Mouse (Mus musculus) forebrain, embryonic 16.5 days (tissue): ENCODE results near the gene Adprhl2. TPM values are rescaled to one million over a fixed set of nuclear protein-coding genes. Genes with fewer than 3 reads are reported as not detected.

Experiments
- ATAC-seq: fragments of 200-750 bp; cut with Nextera tagmentation; 2 replicates; pipeline ENCODE4 v1.8.0; 2017; ENCODE audit warnings: mild to moderate bottlenecking, moderate library complexity
- H3K27ac ChIP-seq: fragments of 300-500 bp; sonication (generic); 2 replicates; pipeline ENCODE4 v1.5.1; 2014; ENCODE audit warnings: low read length, control low read depth
- H3K27me3 ChIP-seq: fragments of 300-500 bp; sonication (generic); replicated peaks from 2 replicates; pipeline ENCODE4 v1.6.1; 2014; ENCODE audit warnings: low read length; ENCODE audit not compliant: control insufficient read depth, insufficient read depth
- H3K36me3 ChIP-seq: fragments of 300-500 bp; sonication (generic); 2 replicates; pipeline ENCODE4 v1.6.1; 2014; ENCODE audit not compliant: control insufficient read depth, insufficient read depth
- H3K4me1 ChIP-seq: fragments of 300-500 bp; sonication (generic); replicated peaks from 2 replicates; pipeline ENCODE4 v1.6.1; 2014; ENCODE audit warnings: low read length; ENCODE audit not compliant: control insufficient read depth, insufficient read depth
- H3K4me2 ChIP-seq: fragments of 300-500 bp; sonication (generic); 2 replicates; pipeline ENCODE4 v1.6.1; 2014; ENCODE audit warnings: mild to moderate bottlenecking, low read length, control low read depth
- H3K4me3 ChIP-seq: fragments of 300-500 bp; sonication (generic); replicated peaks from 2 replicates; pipeline ENCODE4 v1.5.1; 2014; ENCODE audit warnings: mild to moderate bottlenecking, low read length, control low read depth
- H3K9ac ChIP-seq: fragments of 300-500 bp; sonication (generic); replicated peaks from 2 replicates; pipeline ENCODE4 v1.6.1; 2014; ENCODE audit warnings: low read depth, low read length, control low read depth
- H3K9me3 ChIP-seq: fragments of 300-500 bp; sonication (generic); 2 replicates; pipeline ENCODE4 v1.6.1; 2016; ENCODE audit warnings: low read length; ENCODE audit not compliant: control insufficient read depth
- WGBS: fragments of 180-500 bp; shearing (Covaris S2); extraction: QIAGEN DNeasy Blood & Tissue Kit; methylation state at CpG from one replicate; pipeline ENCODE4 v1.1.7; 2014; 5-methylcytosine and 5-hydroxymethylcytosine counted together
- polyA plus RNA-seq: library from polyadenylated mRNA; unstranded; fragments of >200 nt; fragmentation: Nextera tagmentation; extraction: Ambion mirVana; gene quantifications from 2 replicates; pipeline ENCODE4 v1.2.1, GENCODE M21; 2015

Gene Adprhl2
- polyA plus RNA-seq, 1 experiment from 2014 or later: 88.1 TPM

DNA sequence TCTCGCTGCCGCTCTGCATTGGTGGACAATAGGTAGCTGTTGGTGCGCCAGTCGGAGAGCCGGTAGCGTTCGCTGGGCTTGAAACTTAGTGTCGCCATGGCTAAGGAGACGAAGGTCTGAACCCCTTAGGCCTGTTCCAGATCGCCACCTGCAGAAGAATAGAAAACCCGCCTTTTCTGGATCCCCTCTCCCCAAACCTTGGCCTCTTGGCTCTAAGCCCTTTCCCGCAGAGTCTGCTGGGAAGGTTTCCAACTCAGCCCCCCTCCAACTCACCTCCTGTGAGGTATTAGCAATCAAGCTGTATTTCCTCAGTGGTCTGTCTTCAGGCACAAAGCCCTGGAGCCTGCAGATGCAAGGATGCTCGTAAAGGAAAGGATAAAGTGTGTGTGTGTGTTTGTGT is 3.4 kb upstream of the Adprhl2 start:
- Histone ChIP-seq H3K4me1 (peaks cover 22% of the 10 kb centered on the region), H3K9ac (peak overlapping the region; percentile 35), H3K4me3 (no peak overlapping the region), H3K4me2 (peak overlapping the region; percentile 27), H3K27ac (no peak overlapping the region), H3K36me3 (no peaks in the 10 kb centered on the region), H3K9me3 (no peaks in the 10 kb centered on the region), H3K27me3 (no peaks in the 10 kb centered on the region)
- WGBS: 15% methylated on average over 13 of the region's 13 CpGs
- ATAC-seq: no peak

- Histone ChIP-seq H3K4me1 (peaks cover 23% of the 10 kb centered on the region), H3K27ac (no peak overlapping the region), H3K4me3 (no peak overlapping the region), H3K27me3 (no peaks in the 10 kb centered on the region), H3K4me2 (no peak overlapping the region), H3K9ac (no peak overlapping the region), H3K9me3 (no peaks in the 10 kb centered on the region), H3K36me3 (peaks cover 3% of the 10 kb centered on the region)
- 97% methylated on average over 13 of the region's 13 CpGs for WGBS
- no peak for ATAC-seq
Measured at GRCm38 (mm10) chr4:126322646-126323045, 1.1 kb upstream of the Adprhl2 start.

DNA sequence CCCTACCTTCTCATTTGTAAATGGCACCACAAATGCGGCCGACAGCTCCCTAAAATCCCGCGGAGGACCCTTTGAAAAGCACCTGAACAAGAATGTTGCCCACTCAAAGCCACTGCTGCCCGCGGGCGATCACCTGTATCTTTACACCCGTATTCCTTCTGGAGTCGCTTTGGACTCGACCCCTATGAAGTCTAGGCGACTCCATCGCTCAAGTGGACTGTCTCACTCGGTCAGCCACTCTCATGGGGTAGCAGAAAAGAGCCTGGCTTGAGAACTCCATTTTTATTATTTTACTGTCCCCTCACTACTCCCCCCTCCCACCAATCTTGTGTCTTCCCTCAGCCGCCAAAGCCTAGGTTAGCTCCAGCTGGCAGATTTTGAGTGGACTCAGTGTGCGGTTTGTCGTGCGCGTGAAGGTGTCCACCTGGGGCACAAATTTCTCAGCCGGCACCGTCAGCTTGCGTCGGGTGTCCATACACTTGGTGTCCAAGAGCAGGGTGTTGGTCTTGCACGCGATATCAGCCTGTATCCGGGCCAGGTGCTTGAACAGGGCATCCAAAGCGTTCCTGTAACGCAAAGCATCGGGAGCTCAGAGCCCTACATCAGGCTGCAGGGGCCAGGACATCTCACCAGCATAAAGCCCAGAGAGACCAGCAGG is 480 bp upstream of the Adprhl2 start:
- 57% methylated on average over 28 of the region's 28 CpGs for WGBS
- H3K4me3 ChIP-seq: peak overlapping the region; percentile 90
- no peaks in the 10 kb centered on the region for H3K9me3 ChIP-seq
- H3K4me2 ChIP-seq: peak overlapping the region; percentile 44
- no peak overlapping the region for H3K27ac ChIP-seq
- peaks cover 23% of the 10 kb centered on the region for H3K4me1 ChIP-seq
- H3K36me3 ChIP-seq: peaks cover 8% of the 10 kb centered on the region
- peak overlapping the region; percentile 51 for H3K9ac ChIP-seq
- ATAC-seq: peak; percentile 29
- H3K27me3 ChIP-seq: no peaks in the 10 kb centered on the region

DNA sequence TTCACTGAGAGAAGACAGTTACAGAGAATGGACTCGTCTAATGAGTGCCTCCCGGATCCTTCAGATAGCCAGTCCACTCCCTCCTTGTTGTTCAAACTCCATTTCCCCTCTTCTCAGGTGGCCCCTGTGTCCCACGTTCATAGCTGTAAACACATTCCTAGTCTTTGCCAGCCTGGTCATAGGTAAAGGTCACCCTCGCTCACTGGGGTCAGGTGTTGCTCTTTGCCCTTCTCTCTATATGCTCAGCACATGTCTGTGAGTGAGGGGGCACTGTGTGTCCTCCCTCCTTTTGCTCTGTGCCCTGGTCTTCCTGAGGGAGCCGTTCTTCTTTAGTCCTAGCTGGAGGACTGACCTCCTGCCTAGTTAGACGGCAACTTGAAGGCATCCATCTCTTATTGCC is 1.7 kb downstream of the Adprhl2 start:
- H3K4me2 ChIP-seq: no peak overlapping the region
- ATAC-seq: no peak

GRCm38 (mm10) chr4:126316443-126317040 is 5.0 kb downstream of the Adprhl2 start:
- 89% methylated on average over 13 of the region's 13 CpGs for WGBS
- peaks cover 12% of the 10 kb centered on the region for H3K4me1 ChIP-seq

More for the DNA sequence above, 1.7 kb downstream of the Adprhl2 start:
- no peak overlapping the region for H3K27ac ChIP-seq
- peaks cover 20% of the 10 kb centered on the region for H3K36me3 ChIP-seq
- 96% methylated on average over 6 of the region's 6 CpGs for WGBS
- no peak overlapping the region for H3K4me3 ChIP-seq
- no peaks in the 10 kb centered on the region for H3K9me3 ChIP-seq
- no peak overlapping the region for H3K9ac ChIP-seq
- H3K4me1 ChIP-seq: peaks cover 15% of the 10 kb centered on the region
- no peaks in the 10 kb centered on the region for H3K27me3 ChIP-seq

DNA sequence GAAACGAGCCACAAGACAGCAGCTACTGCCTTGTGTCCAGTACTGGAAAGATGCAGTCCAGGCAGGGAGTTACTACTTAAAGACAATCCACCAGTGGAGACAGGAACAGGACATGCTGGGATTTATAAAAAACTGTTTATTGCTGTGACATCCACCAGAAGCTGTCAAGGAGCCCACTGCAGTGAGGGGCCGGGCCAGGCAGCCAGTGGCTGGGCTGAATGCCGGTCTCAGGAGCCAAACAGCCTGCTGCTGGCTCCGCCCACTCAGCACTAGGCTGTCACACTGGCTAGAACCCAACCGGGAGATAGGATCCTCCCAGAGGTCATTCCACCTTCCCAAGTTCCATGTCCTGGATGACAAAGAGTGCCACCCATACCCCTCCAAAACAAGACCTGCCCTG is 5.6 kb downstream of the Adprhl2 start:
- ATAC-seq: no peak
- Histone ChIP-seq H3K9ac (no peak overlapping the region), H3K4me3 (no peak overlapping the region), H3K9me3 (no peaks in the 10 kb centered on the region), H3K27ac (no peak overlapping the region), H3K27me3 (no peaks in the 10 kb centered on the region), H3K4me2 (no peak overlapping the region), H3K4me1 (peaks cover 12% of the 10 kb centered on the region), H3K36me3 (peaks cover 20% of the 10 kb centered on the region)
- WGBS: 50% methylated on average over 5 of the region's 5 CpGs

More at GRCm38 (mm10) chr4:126316443-126317040, 5.0 kb downstream of the Adprhl2 start:
- no peak for ATAC-seq
- no peaks in the 10 kb centered on the region for H3K27me3 ChIP-seq
- no peak overlapping the region for H3K9ac ChIP-seq
- H3K9me3 ChIP-seq: no peaks in the 10 kb centered on the region
- H3K36me3 ChIP-seq: peaks cover 20% of the 10 kb centered on the region
- H3K4me2 ChIP-seq: no peak overlapping the region
- no peak overlapping the region for H3K4me3 ChIP-seq
- H3K27ac ChIP-seq: no peak overlapping the region

GRCm38 (mm10) chr4:126314393-126314792 is 7.1 kb downstream of the Adprhl2 start:
- WGBS: 56% methylated on average over 10 of the region's 10 CpGs
- Histone ChIP-seq H3K27me3 (no peaks in the 10 kb centered on the region), H3K27ac (no peak overlapping the region), H3K4me2 (no peak overlapping the region), H3K9ac (no peak overlapping the region), H3K9me3 (no peaks in the 10 kb centered on the region), H3K4me1 (peaks cover 3% of the 10 kb centered on the region; the same call in 1 of the 2 replicates), H3K36me3 (peaks cover 20% of the 10 kb centered on the region), H3K4me3 (no peak overlapping the region)
- no peak for ATAC-seq

- Histone ChIP-seq H3K27me3 (no peaks in the 10 kb centered on the region), H3K4me1 (peaks cover 3% of the 10 kb centered on the region; the same call in 1 of the 2 replicates), H3K4me3 (no peak overlapping the region), H3K36me3 (peaks cover 20% of the 10 kb centered on the region), H3K9ac (no peak overlapping the region), H3K27ac (no peak overlapping the region), H3K4me2 (no peak overlapping the region), H3K9me3 (no peaks in the 10 kb centered on the region)
- 45% methylated on average over 5 of the region's 5 CpGs for WGBS
- ATAC-seq: no peak
Measured at GRCm38 (mm10) chr4:126313202-126313601, 8.3 kb downstream of the Adprhl2 start.

GRCm38 (mm10) chr4:126311566-126312200 is 9.8 kb downstream of the Adprhl2 start:
- Histone ChIP-seq H3K9ac (no peak overlapping the region), H3K4me3 (no peak overlapping the region), H3K4me1 (peaks cover 3% of the 10 kb centered on the region; the same call in 1 of the 2 replicates), H3K4me2 (no peak overlapping the region), H3K9me3 (no peaks in the 10 kb centered on the region), H3K27me3 (no peaks in the 10 kb centered on the region), H3K36me3 (peaks cover 9% of the 10 kb centered on the region), H3K27ac (no peak overlapping the region)
- ATAC-seq: no peak
- 91% methylated on average over 16 of the region's 16 CpGs for WGBS
